Mouse (Mus musculus) 416B (cell line): ENCODE measurements around the gene Rbms3.

ENCODE experiments used
- DNase-seq: peaks from one replicate; pipeline ENCODE4 v3.0.0; 2011; ENCODE audit warnings: low read depth

Gene Rbms3

DNA sequence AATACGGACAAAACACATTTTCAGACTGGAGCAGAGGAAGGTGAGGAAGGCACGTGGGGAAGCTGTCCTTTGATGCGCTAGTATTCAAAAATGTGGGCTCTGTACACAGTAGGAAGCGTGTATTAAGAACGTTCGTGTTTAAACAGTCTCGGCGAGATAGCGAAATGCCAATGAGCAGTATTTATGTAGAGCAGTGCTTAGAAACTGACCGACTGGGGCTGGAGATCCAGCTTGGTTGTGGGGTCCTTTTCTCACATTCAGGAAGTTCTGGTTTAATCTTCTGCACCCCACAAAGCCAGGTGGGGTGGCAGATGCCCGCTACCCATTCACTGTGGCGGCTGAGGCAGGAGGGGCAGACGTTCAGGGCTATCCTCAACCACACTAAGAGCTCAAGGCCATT lies 153.0 kb downstream of the Rbms3 start:
- DNase-seq, result no peak

DNA sequence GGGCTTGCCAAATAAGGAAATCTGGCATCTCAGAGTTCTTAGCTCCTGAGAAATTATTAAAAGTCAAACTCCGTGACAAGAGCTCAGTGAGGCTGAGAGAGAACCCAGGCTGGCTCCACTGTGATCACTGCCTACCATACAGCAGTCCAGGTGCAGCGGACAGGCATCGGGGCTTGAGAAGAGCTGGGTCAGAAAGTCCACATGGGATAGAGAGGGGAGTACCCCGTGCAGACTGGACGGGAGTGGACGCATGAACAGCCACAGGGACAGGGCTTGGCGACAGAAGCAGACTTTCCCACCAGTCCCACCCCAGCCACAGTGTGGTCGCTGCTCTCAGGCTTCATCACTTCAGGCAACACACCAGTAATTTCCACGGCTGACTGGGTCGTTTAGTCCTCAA lies 176.9 kb downstream of the Rbms3 start:
- DNase-seq, result no peak

DNA sequence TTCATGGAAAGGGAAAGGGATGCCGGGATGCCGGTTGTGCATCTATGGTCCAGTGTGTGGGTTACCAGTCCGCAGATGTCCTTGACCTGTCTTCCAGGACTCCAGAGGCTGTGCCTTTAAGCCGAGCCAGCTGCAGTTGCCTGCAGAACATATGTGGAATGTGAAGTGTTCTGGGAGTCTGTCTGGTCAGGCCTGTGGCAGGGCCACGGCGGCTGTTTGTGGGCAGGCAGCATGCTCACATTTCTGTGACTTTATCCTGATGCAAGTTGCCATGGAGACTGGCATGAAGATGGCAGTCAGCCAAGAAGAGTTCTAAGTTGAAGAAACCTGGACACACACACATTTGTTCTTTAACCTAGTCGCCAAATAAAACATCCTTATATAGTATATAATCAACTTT lies 187.1 kb downstream of the Rbms3 start:
- no peak for DNase-seq

DNA sequence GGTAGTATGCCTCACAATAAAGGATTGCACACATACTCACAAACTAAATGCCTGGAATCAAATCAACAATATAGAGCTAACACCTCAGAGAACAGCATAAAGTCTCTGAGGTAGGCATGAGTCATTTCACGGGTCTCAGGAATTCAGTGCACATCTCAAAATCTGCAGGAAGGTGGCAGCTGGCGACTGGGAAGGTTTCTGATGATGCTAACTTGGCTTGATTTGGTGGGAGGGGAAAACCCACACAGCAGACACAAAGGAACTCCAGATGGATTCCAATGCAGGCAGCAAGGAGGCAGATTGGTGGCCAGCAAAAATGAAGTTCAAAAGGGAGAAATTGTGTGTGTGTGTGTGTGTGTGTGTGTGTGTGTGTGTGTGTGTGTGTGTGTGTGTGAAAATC lies 193.9 kb downstream of the Rbms3 start:
- DNase-seq, result no peak

DNA sequence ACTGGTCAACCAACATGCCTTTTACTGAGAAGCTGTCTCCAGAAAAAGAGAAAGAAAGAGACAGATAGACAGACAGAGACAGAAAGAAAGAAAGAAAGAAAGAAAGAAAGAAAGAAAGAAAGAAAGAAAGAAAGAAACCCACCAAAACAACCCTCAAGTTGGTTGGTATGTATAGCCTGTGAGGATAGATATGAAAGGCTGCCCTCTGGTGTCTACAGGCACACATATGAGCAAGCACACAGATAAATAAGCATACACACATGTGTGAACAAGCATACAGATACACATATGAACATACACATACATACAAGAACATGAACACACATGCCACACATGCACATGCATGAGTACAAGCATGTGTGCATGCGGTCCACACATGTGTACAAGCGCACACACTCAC lies 199.0 kb downstream of the Rbms3 start:
- no peak for DNase-seq

- no peak for DNase-seq
Observed at GRCm38 (mm10) chr9:117429217-117430105, 200.3 kb downstream of the Rbms3 start.

GRCm38 (mm10) chr9:117423259-117423658 lies 206.5 kb downstream of the Rbms3 start:
- DNase-seq, result no peak

GRCm38 (mm10) chr9:117419874-117420485 lies 209.7 kb downstream of the Rbms3 start:
- DNase-seq, result no peak

- DNase-seq, result no peak
Observed at GRCm38 (mm10) chr9:117413181-117413580, 216.5 kb downstream of the Rbms3 start.

GRCm38 (mm10) chr9:117412584-117412983 lies 217.1 kb downstream of the Rbms3 start:
- no peak for DNase-seq

DNA sequence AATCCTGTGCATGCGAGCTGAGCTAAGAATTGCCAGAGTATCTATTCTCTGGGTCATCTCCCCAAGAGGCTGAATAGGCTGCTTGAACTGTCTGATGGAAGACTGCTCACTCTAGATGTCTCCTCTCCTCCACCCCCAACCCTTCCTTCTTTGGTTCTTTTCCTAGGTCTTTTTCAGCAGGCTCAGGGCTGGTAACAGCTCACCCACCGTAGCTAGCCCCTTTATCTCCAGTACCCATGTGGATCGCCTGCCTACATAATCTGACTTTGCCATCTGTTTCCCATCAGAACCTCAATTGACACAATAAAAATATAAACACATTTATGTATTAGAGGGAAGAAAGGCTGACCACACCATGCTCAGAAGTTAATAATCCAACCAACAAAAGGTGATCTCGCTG lies 225.1 kb downstream of the Rbms3 start:
- no peak for DNase-seq

- no peak for DNase-seq
Observed at GRCm38 (mm10) chr9:117400262-117400671, 229.4 kb downstream of the Rbms3 start.

DNA sequence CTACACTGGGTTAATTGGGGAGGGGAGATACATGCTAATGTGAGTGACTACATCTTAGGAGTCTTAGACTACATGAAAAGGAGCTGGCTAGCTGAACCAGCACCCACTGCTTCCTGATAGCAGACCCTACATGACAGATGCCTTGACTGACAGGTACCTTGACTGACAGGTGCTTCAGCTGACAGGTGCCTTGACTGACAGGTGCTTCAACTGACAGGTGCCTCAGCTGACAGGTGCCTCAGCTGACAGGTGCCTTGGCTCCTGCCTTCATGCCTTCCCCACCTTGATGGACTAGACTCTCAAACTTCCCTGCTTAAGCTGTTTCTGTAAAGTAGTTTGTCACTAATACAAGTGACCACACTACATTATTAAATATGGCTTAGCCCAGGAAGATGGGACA lies 232.6 kb downstream of the Rbms3 start:
- DNase-seq, result no peak

GRCm38 (mm10) chr9:117396586-117396985 lies 233.1 kb downstream of the Rbms3 start:
- no peak for DNase-seq

- DNase-seq, result no peak
Observed at GRCm38 (mm10) chr9:117393626-117394525, 235.8 kb downstream of the Rbms3 start.

- DNase-seq, result no peak
Observed at GRCm38 (mm10) chr9:117388024-117388423, 241.7 kb downstream of the Rbms3 start.

DNA sequence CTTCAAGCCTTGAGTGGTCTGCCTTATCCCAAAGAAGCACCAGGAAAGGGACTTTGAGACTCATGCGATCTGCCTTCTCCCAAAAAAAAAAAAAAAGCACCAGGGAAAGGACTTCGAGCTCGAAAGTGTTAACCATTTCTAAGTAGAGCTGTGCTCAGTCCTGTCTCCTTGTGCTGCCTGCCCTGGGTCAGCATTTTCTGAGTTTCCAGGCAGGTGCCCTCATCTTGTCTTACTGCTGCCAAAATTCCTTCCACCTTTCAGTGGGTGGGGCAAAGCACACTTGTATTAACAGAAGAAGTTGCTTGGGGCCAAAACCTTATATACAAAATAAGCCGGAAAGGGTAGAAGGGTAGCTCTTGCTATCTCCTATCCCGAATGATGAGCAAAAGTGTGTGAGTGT lies 248.8 kb downstream of the Rbms3 start:
- no peak for DNase-seq

- DNase-seq, result no peak
Observed at GRCm38 (mm10) chr9:117380076-117380475, 249.6 kb downstream of the Rbms3 start.

DNA sequence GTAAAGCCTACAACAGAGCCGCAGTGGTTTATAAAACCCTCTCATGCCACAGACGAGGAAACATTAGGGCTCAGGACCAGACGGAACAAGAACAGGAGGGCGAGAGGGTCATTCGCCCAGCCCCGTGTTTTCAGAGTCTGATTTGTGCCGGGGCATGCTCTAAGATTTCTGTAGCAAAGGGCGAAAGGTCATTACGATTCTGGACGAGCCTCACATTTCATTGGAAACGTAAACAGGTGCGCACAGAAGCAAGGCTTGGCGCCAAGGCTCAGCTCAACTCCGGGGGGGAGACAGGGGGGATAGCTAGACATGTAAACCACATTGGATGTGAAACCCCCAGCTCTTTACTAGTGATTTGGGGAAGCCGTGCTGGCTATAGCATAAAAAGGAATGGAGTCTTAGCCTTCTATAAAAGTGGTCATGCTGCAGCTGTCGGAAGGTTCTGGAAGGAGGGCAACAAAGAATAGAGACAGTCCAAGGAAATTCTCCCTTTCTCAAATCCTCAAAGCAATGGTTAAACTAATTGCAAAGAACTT lies 250.2 kb downstream of the Rbms3 start:
- DNase-seq, result no peak

GRCm38 (mm10) chr9:117378131-117378890 lies 251.4 kb downstream of the Rbms3 start:
- DNase-seq, result no peak

DNA sequence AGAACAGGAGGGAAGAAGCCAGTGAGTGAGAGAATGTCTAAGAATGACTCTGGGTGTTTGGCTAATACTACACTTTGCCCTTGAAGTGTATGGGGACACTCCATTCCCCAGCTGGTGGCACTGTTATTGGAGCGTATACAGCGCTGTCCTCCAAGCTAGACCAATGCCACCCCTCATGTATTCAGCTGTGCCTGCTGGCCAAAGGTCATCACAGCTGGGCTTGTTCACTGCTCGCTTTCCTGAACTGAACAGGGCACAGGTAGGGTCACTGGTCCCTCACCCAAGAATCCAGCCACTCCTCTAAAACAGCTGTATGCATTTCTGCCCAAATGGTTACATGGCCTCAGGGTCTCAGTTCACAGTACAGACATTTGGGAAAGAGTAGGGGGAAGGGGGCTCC lies 253.9 kb downstream of the Rbms3 start:
- DNase-seq, result no peak
